Mouse (Mus musculus) gastrocnemius, adult 18-20 months (tissue): ENCODE data around the gene Ippk. TPM values are rescaled to one million over a fixed set of nuclear protein-coding genes. Genes with fewer than 3 reads are reported as not detected.

ENCODE experiments used
- DNase-seq: peaks from one replicate; pipeline ENCODE4 v3.0.0; 2021; ENCODE audit warnings: low spot score
- long read RNA-seq, 2 experiments: library from polyadenylated mRNA; stranded (forward); transcript quantifications; one replicate each; pipeline ENCODE4 v2.0.0; 2021
- total RNA-seq, 2 experiments: library from RNA; stranded (reverse); gene quantifications; 2 replicates each; pipeline ENCODE4 v1.2.3; 2021

The Ippk gene
- 1 to 10 TPM; 5.9 to 6.6 TPM for total RNA-seq
- long read RNA-seq, experiment 1, full-length matches to known transcripts = 10 of 12 reads
- long read RNA-seq, experiment 1, partial matches to known transcripts = 0 of 12 reads
- long read RNA-seq, experiment 1, other reads (novel, unspliced or antisense) = 2 of 12 reads
- long read RNA-seq, experiment 2, full-length matches to known transcripts = 11 of 16 reads
- long read RNA-seq, experiment 2, partial matches to known transcripts = 3 of 16 reads
- long read RNA-seq, experiment 2, other reads (novel, unspliced or antisense) = 2 of 16 reads

- DNase-seq = peak; percentile 97
Observed at GRCm38 (mm10) chr13:49420754-49421605, at the start of gene Ippk. Gene Ippk, plus strand, starts transcription at chr13:49421249.

GRCm38 (mm10) chr13:49371428-49371899 lies 49.6 kb upstream of the Ippk start:
- DNase-seq = peak; percentile 57

GRCm38 (mm10) chr13:49372370-49373060 lies 48.5 kb upstream of the Ippk start:
- DNase-seq = peak; percentile 73

GRCm38 (mm10) chr13:49374304-49374703 lies 46.7 kb upstream of the Ippk start:
- no peak for DNase-seq

GRCm38 (mm10) chr13:49374730-49375129 lies 46.3 kb upstream of the Ippk start:
- no peak for DNase-seq

- DNase-seq = no peak
Observed at GRCm38 (mm10) chr13:49377608-49378007, 43.4 kb upstream of the Ippk start.

GRCm38 (mm10) chr13:49379301-49379700 lies 41.7 kb upstream of the Ippk start:
- no peak for DNase-seq

- peak; percentile 91 for DNase-seq
Observed at GRCm38 (mm10) chr13:49381230-49381629, 39.8 kb upstream of the Ippk start.

- DNase-seq = no peak
Observed at GRCm38 (mm10) chr13:49382997-49383396, 38.1 kb upstream of the Ippk start.

- no peak for DNase-seq
Observed at GRCm38 (mm10) chr13:49384751-49385463, 36.1 kb upstream of the Ippk start.

- no peak for DNase-seq
Observed at GRCm38 (mm10) chr13:49391374-49391773, 29.7 kb upstream of the Ippk start.

GRCm38 (mm10) chr13:49393579-49393978 lies 27.5 kb upstream of the Ippk start:
- no peak for DNase-seq

GRCm38 (mm10) chr13:49394886-49395447 lies 26.1 kb upstream of the Ippk start:
- DNase-seq = no peak

GRCm38 (mm10) chr13:49396798-49397197 lies 24.3 kb upstream of the Ippk start:
- DNase-seq = no peak

- DNase-seq = no peak
Observed at GRCm38 (mm10) chr13:49398191-49398590, 22.9 kb upstream of the Ippk start.

GRCm38 (mm10) chr13:49400139-49400538 lies 20.9 kb upstream of the Ippk start:
- peak; percentile 78 for DNase-seq

GRCm38 (mm10) chr13:49402628-49403027 lies 18.4 kb upstream of the Ippk start:
- no peak for DNase-seq

- DNase-seq = no peak
Observed at GRCm38 (mm10) chr13:49407795-49408194, 13.3 kb upstream of the Ippk start.

GRCm38 (mm10) chr13:49421606-49421917 lies 513 bp downstream of the Ippk start:
- peak; percentile 10 for DNase-seq

GRCm38 (mm10) chr13:49421959-49422358 lies 910 bp downstream of the Ippk start:
- DNase-seq = no peak

GRCm38 (mm10) chr13:49426736-49427135 lies 5.7 kb downstream of the Ippk start:
- no peak for DNase-seq
